Mouse (Mus musculus): Measurements from ENCODE around the gene Sgcd. TPM values are rescaled to one million over a fixed set of nuclear protein-coding genes. Genes with fewer than 3 reads are reported as not detected.

The Sgcd gene
- polyA plus RNA-seq, 1 experiment = 3.4 TPM

GRCm38 (mm10) chr11:47304702-47305450, 683.9 kb downstream of the Sgcd start:
- DNase-seq (ENCODE audit: extremely low spot score in 1 of 2, low spot score in 1 of 2) = peak; percentile 25 to 82

GRCm38 (mm10) chr11:47299777-47300176, 689.0 kb downstream of the Sgcd start:
- DNase-seq (ENCODE audit: extremely low spot score in 1 of 2, low spot score in 1 of 2) = no peak

GRCm38 (mm10) chr11:47297805-47298340, 690.9 kb downstream of the Sgcd start:
- DNase-seq (ENCODE audit: extremely low spot score in 1 of 2, low spot score in 1 of 2) = no peak

- DNase-seq (ENCODE audit: extremely low spot score in 1 of 2, low spot score in 1 of 2) = no peak
Measured at GRCm38 (mm10) chr11:47294741-47295140, 694.0 kb downstream of the Sgcd start.

- no peak for DNase-seq (ENCODE audit: extremely low spot score in 1 of 2, low spot score in 1 of 2)
Measured at GRCm38 (mm10) chr11:47276586-47276985, 712.2 kb downstream of the Sgcd start.

- peak in 1 of 2 experiments; percentile 51 for DNase-seq (ENCODE audit: extremely low spot score in 1 of 2, low spot score in 1 of 2)
Measured at GRCm38 (mm10) chr11:47268556-47268955, 720.2 kb downstream of the Sgcd start.

- DNase-seq (ENCODE audit: extremely low spot score in 1 of 2, low spot score in 1 of 2) = no peak
Measured at GRCm38 (mm10) chr11:47264267-47264984, 724.3 kb downstream of the Sgcd start.

- no peak for DNase-seq (ENCODE audit: extremely low spot score in 1 of 2, low spot score in 1 of 2)
Measured at GRCm38 (mm10) chr11:47250301-47250700, 738.5 kb downstream of the Sgcd start.

- no peak for DNase-seq (ENCODE audit: extremely low spot score in 1 of 2, low spot score in 1 of 2)
Measured at GRCm38 (mm10) chr11:47248345-47248893, 740.4 kb downstream of the Sgcd start.

GRCm38 (mm10) chr11:47247703-47248344, 740.9 kb downstream of the Sgcd start:
- DNase-seq (ENCODE audit: extremely low spot score in 1 of 2, low spot score in 1 of 2) = no peak

- DNase-seq (ENCODE audit: extremely low spot score in 1 of 2, low spot score in 1 of 2) = no peak
Measured at GRCm38 (mm10) chr11:47242401-47242800, 746.4 kb downstream of the Sgcd start.

GRCm38 (mm10) chr11:47228222-47228621, 760.5 kb downstream of the Sgcd start:
- DNase-seq (ENCODE audit: extremely low spot score in 1 of 2, low spot score in 1 of 2) = no peak

GRCm38 (mm10) chr11:47224148-47224547, 764.6 kb downstream of the Sgcd start:
- no peak for DNase-seq (ENCODE audit: extremely low spot score in 1 of 2, low spot score in 1 of 2)

GRCm38 (mm10) chr11:47211531-47211930, 777.2 kb downstream of the Sgcd start:
- peak in 1 of 2 experiments; percentile 4 for DNase-seq (ENCODE audit: extremely low spot score in 1 of 2, low spot score in 1 of 2)

GRCm38 (mm10) chr11:47206461-47206860, 782.3 kb downstream of the Sgcd start:
- DNase-seq (ENCODE audit: extremely low spot score in 1 of 2, low spot score in 1 of 2) = no peak

GRCm38 (mm10) chr11:47199106-47199505, 789.7 kb downstream of the Sgcd start:
- no peak for DNase-seq (ENCODE audit: extremely low spot score in 1 of 2, low spot score in 1 of 2)

- DNase-seq (ENCODE audit: extremely low spot score in 1 of 2, low spot score in 1 of 2) = no peak
Measured at GRCm38 (mm10) chr11:47188556-47188955, 800.2 kb downstream of the Sgcd start.

- DNase-seq (ENCODE audit: extremely low spot score in 1 of 2, low spot score in 1 of 2) = no peak
Measured at GRCm38 (mm10) chr11:47174977-47175376, 813.8 kb downstream of the Sgcd start.

- no peak for DNase-seq (ENCODE audit: extremely low spot score in 1 of 2, low spot score in 1 of 2)
Measured at GRCm38 (mm10) chr11:47170926-47171625, 817.7 kb downstream of the Sgcd start.

GRCm38 (mm10) chr11:47167376-47167775, 821.4 kb downstream of the Sgcd start:
- peak; percentile 14 to 48 for DNase-seq (ENCODE audit: extremely low spot score in 1 of 2, low spot score in 1 of 2)
